Mouse (Mus musculus) heart, adult 2 months (tissue): ENCODE measurements around the gene Dtd1. TPM values are rescaled to one million over a fixed set of nuclear protein-coding genes. Genes with fewer than 3 reads are reported as not detected.

Source experiments
- DNase-seq, 2 experiments: peaks; one replicate each; pipeline ENCODE4 v3.0.0; 2021
- H3K27ac ChIP-seq: fragments of 200-600 bp; 2 replicates; pipeline ENCODE4 v1.8.1; 2022
- H3K27me3 ChIP-seq: fragments of 200-500 bp; 2 replicates; pipeline ENCODE4 v1.6.1; 2012; ENCODE audit warnings: mild to moderate bottlenecking, low read length, inconsistent platforms, mixed read lengths; ENCODE audit not compliant: control insufficient read depth, insufficient read depth
- H3K36me3 ChIP-seq: fragments of 200-500 bp; 2 replicates; pipeline ENCODE4 v1.6.1; 2012; ENCODE audit warnings: low read length, inconsistent platforms; ENCODE audit not compliant: control insufficient read depth, insufficient read depth
- H3K4me1 ChIP-seq: fragments of 200-500 bp; 2 replicates; pipeline ENCODE4 v1.6.1; 2011; ENCODE audit warnings: low read length; ENCODE audit not compliant: control insufficient read depth, insufficient read depth
- H3K4me3 ChIP-seq: fragments of 200-600 bp; 2 replicates; pipeline ENCODE4 v1.8.1; 2022
- H3K79me2 ChIP-seq: fragments of 200-500 bp; replicated peaks from 2 replicates; pipeline ENCODE4 v1.6.1; 2012; ENCODE audit warnings: mild to moderate bottlenecking, inconsistent platforms, low read length, moderate library complexity, mixed read lengths; ENCODE audit not compliant: control insufficient read depth, insufficient read depth
- H3K9ac ChIP-seq: fragments of 200-500 bp; 2 replicates; pipeline ENCODE4 v1.6.1; 2012; ENCODE audit warnings: low read depth, mild to moderate bottlenecking, control low read depth, inconsistent platforms, low read length, mixed read lengths
- CTCF ChIP-seq: fragments of 200-600 bp; IDR thresholded peaks from 2 replicates; pipeline ENCODE4 v1.8.1; 2022; ENCODE audit warnings: antibody characterized with exemption, mild to moderate bottlenecking, moderate library complexity
- EP300 ChIP-seq: fragments of 200-500 bp; IDR thresholded peaks from 2 replicates; pipeline ENCODE4 v1.6.1; 2011; ENCODE audit warnings: low read depth, low read length, control low read depth; ENCODE audit not compliant: insufficient read depth
- POLR2A ChIP-seq: fragments of 200-500 bp; IDR thresholded peaks from 2 replicates; pipeline ENCODE4 v1.6.1; 2011; ENCODE audit warnings: mild to moderate bottlenecking, low read depth, low read length, control low read depth; ENCODE audit not compliant: insufficient read depth
- WGBS: fragments of 180-500 bp; shearing (Covaris S2); methylation state at CpG from one replicate; pipeline ENCODE4 v1.1.7; 2018; 5-methylcytosine and 5-hydroxymethylcytosine counted together
- intact Hi-C: fragments of 180-260 bp; cut with DNase I; formaldehyde crosslinking; loops from one replicate; pipeline ENCODE4 v1.15.1; 2025
- polyA plus RNA-seq: library from polyadenylated mRNA; depleted of rRNA; stranded (reverse); fragments of >200 nt; gene quantifications from 2 replicates; pipeline ENCODE4 v1.2.3, GENCODE M21; 2012
- total RNA-seq, 2 experiments: library from RNA; stranded (reverse); gene quantifications; 2 replicates each; pipeline ENCODE4 v1.2.3; 2021

Gene Dtd1
- total and polyA plus RNA-seq, 3 experiments: 10.5 to 15.7 (median 13.9) TPM

DNA sequence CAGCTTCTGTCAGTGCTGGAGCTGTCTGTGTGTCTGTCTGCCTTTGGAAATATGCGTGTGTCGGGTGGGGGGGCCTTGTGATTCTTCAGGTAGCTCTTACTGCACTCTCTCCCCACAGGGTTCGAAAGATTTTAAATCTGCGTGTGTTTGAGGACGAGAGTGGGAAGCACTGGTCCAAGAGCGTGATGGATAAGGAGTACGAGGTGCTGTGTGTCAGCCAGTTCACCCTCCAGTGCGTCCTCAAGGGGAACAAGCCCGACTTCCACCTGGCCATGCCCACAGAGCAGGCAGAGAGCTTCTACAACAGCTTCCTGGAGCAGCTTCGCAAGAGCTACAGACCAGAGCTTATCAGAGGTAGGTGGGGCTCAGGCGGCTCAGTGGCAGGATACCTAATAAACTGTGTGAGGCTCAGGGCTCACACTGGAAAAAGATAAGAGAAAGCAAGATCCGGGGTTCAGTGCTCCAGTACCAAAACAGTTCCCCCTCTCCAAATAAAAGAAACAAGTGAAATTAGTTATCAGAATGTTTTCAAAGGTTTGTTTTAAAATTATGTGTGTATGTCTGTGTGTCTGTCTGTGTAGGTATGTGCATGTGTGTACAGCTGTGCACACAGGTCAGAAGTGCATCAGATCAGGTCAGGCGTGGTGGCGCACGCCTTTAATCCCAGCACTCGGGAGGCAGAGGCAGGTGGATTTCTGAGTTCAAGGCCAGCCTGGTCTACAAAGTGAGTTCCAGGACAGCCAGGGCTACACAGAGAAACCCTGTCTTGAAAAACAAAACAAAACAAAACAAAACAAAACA, 17.6 kb downstream of the Dtd1 start:
- no peaks in the 10 kb centered on the region for H3K4me1 ChIP-seq
- H3K79me2 ChIP-seq: no peaks in the 10 kb centered on the region
- no peak overlapping the region for H3K9ac ChIP-seq
- WGBS: 67% methylated on average over 16 of the region's 16 CpGs
- H3K27me3 ChIP-seq: no peaks in the 10 kb centered on the region
- intact Hi-C loops: no loop called here
- TF ChIP-seq EP300 (no peak), CTCF (no peak), POLR2A (no peak)
- H3K36me3 ChIP-seq: no peaks in the 10 kb centered on the region
- H3K27ac ChIP-seq: no peak overlapping the region
- no peak for DNase-seq
- no peak overlapping the region for H3K4me3 ChIP-seq

DNA sequence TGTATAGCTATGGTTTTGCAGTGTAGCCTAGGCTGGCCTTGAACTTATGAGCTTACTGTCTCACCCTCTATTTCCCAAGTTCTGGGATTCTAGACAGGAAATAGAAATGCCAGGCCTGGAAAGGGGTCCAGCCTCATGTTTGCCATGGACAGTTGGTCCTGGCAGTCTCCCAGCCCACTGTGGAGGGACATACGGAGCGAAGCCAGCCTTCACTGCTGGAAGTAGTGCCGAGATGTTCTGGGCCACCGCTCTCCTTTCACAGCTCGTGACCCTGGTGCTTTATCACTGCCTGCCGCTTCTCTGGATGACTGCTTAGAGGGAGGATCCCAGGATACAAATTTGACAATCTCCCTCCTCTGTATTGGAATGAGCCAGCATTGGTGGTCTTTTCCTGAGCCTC, 21.8 kb downstream of the Dtd1 start:
- DNase-seq: no peak
- H3K27ac ChIP-seq: no peak overlapping the region
- 84% methylated on average over 6 of the region's 6 CpGs for WGBS
- intact Hi-C loops: no loop called here
- TF ChIP-seq CTCF (no peak), EP300 (no peak), POLR2A (no peak)
- H3K27me3 ChIP-seq: no peaks in the 10 kb centered on the region
- H3K9ac ChIP-seq: no peak overlapping the region
- H3K36me3 ChIP-seq: no peaks in the 10 kb centered on the region
- H3K79me2 ChIP-seq: no peaks in the 10 kb centered on the region
- no peak overlapping the region for H3K4me3 ChIP-seq
- H3K4me1 ChIP-seq: no peaks in the 10 kb centered on the region

DNA sequence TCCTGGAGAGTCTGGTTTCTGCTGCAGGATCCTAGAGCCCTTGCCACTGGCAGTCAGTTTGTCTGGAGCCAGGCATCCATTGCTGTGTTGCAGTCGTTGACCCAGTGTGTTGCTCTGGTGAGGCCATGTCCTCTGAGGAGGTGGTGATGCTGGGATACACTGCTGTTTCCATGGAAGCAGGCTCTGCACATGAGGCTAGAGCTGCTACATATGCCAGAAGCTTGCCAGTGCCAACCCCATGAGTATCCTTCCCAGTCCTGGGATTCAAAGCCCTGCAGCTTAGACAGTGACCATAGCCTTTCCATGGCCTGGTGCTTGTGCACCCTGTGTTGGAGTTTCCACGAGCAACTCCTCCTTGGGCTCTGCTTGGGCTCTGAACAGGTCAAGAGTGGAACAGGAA, 33.9 kb downstream of the Dtd1 start:
- intact Hi-C loops: no loop called here
- WGBS: 78% methylated on average over 2 of the region's 2 CpGs
- Histone ChIP-seq H3K36me3 (no peaks in the 10 kb centered on the region), H3K27ac (no peak overlapping the region), H3K4me3 (no peak overlapping the region), H3K27me3 (no peaks in the 10 kb centered on the region), H3K79me2 (no peaks in the 10 kb centered on the region), H3K4me1 (no peaks in the 10 kb centered on the region), H3K9ac (no peak overlapping the region)
- DNase-seq: no peak
- TF ChIP-seq POLR2A (no peak), EP300 (no peak), CTCF (no peak)

DNA sequence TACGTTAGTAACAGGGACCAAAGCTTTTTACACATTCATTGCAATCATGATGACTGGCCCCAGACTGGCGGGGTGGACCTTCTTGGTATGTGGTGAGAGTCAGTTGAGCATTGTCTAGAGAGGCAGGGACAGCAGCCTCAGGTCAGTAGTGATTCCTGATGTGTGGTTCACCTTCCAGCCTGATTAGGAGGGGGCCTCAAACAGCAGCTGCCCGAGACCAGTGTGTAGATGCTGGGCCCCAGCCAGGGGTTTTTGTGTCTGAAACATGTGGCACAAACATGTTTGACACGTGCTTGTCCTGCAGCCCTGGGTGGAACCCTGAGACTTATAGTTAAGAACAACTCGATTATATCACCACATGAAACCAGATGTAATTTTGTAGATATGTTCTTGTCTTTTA, 34.5 kb downstream of the Dtd1 start:
- H3K27ac ChIP-seq: no peak overlapping the region
- H3K79me2 ChIP-seq: no peaks in the 10 kb centered on the region
- no peaks in the 10 kb centered on the region for H3K27me3 ChIP-seq
- no peak for TF ChIP-seq POLR2A
- TF ChIP-seq CTCF: no peak
- no peak for TF ChIP-seq EP300
- no peak overlapping the region for H3K9ac ChIP-seq
- no peaks in the 10 kb centered on the region for H3K36me3 ChIP-seq
- intact Hi-C loops: no loop called here
- no peak overlapping the region for H3K4me3 ChIP-seq
- WGBS: 66% methylated on average over 5 of the region's 5 CpGs
- no peaks in the 10 kb centered on the region for H3K4me1 ChIP-seq
- no peak for DNase-seq

DNA sequence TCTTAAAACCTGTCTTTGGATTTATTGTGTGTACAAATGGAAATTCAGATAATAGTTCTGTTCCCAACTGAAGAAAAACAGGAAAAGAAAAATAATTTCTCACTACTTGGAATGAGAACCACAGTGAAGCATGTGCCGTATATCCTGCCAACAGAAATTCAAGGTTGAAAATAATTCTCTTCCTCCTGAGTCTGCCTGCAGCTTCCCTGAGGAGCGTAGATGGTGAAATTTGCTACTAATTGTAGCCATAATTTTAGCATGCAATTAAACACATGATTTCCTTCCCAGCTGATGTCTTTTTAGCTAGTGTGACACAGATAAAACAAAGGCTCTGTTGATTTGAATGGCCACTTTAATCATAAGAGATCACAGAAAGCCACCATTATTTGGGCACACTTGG, 35.0 kb downstream of the Dtd1 start:
- Histone ChIP-seq H3K27ac (no peak overlapping the region), H3K27me3 (no peaks in the 10 kb centered on the region), H3K4me1 (no peaks in the 10 kb centered on the region), H3K36me3 (no peaks in the 10 kb centered on the region), H3K9ac (no peak overlapping the region), H3K79me2 (no peaks in the 10 kb centered on the region), H3K4me3 (no peak overlapping the region)
- TF ChIP-seq EP300: no peak
- TF ChIP-seq CTCF: no peak
- no peak for TF ChIP-seq POLR2A
- intact Hi-C loops: loop anchor here (5.0 kb wide), 2 partner anchors 883 to 953 kb away; no protein-coding TSS in a partner anchor
- 60% methylated on average over 2 of the region's 2 CpGs for WGBS
- no peak for DNase-seq

DNA sequence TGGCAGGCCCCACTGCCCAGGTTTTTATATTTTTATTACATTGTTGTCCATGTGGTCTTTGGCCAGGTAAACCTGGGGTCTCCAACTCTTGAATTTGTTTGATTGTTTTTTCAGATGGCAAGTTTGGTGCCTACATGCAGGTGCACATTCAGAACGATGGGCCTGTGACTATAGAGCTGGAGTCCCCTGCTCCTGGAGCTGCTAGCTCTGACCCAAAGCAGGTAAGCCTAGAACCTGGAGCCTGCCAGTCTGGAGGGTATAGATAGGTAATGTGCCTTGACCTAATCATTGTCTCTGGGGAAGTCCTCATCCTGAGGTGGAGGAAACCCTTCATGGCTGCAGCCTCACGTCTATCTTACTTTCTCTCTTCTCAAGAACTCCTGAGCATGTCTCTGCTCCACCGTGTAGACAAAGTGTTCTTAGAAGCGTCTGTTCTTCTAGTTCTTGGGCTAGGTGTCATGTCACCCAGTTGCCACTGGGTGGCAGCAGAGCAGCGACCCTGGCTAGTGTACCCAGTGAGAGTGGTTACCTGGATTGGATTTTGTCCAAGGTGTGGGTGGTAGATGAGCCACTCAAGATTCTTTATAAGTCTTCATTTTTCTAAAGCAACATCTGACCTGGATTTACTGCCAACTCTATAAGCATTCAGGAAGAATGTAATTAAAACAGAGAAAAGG, 36.1 kb downstream of the Dtd1 start:
- WGBS: 21% methylated on average over 5 of the region's 5 CpGs
- intact Hi-C loops: loop anchor here (1.0 to 5.0 kb wide), 3 partner anchors 233 to 952 kb away; no protein-coding TSS in a partner anchor
- DNase-seq: peak; percentile 41 to 67

More for the DNA sequence above, 36.1 kb downstream of the Dtd1 start:
- no peak overlapping the region for H3K27ac ChIP-seq
- TF ChIP-seq EP300 (peak; percentile 67; the same call in 1 of the 2 replicates), POLR2A (no peak), CTCF (no peak)
- H3K4me1 ChIP-seq: no peaks in the 10 kb centered on the region
- no peak overlapping the region for H3K9ac ChIP-seq
- no peaks in the 10 kb centered on the region for H3K27me3 ChIP-seq
- no peak overlapping the region for H3K4me3 ChIP-seq
- H3K36me3 ChIP-seq: no peaks in the 10 kb centered on the region
- no peaks in the 10 kb centered on the region for H3K79me2 ChIP-seq
